Mouse (Mus musculus): ENCODE measurements around the gene Crabp2.
A peak's percentile ranks its signal among the peaks of the same experiment; 100 is the strongest.

Gene Crabp2

GRCm38 (mm10) chr3:87985505-87986320, 37.2 kb downstream of the Crabp2 start:
- no peak for DNase-seq (ENCODE audit: low read depth)

GRCm38 (mm10) chr3:87986868-87987267, 38.4 kb downstream of the Crabp2 start:
- DNase-seq (ENCODE audit: low read depth), result peak; percentile 96

GRCm38 (mm10) chr3:87987633-87988032, 39.2 kb downstream of the Crabp2 start:
- peak; percentile 69 for DNase-seq (ENCODE audit: low read depth)

- DNase-seq (ENCODE audit: low read depth), result no peak
Measured at GRCm38 (mm10) chr3:87988068-87988467, 39.6 kb downstream of the Crabp2 start.

- no peak for DNase-seq (ENCODE audit: low read depth)
Measured at GRCm38 (mm10) chr3:87989935-87990334, 41.5 kb downstream of the Crabp2 start.

- peak; percentile 43 for DNase-seq (ENCODE audit: low read depth)
Measured at GRCm38 (mm10) chr3:87993436-87993835, 45.0 kb downstream of the Crabp2 start.

GRCm38 (mm10) chr3:87995331-87995730, 46.9 kb downstream of the Crabp2 start:
- no peak for DNase-seq (ENCODE audit: low read depth)

- DNase-seq (ENCODE audit: low read depth), result no peak
Measured at GRCm38 (mm10) chr3:87996401-87996800, 47.9 kb downstream of the Crabp2 start.

- DNase-seq (ENCODE audit: low read depth), result no peak
Measured at GRCm38 (mm10) chr3:87996971-87997614, 48.6 kb downstream of the Crabp2 start.

- DNase-seq (ENCODE audit: low read depth), result no peak
Measured at GRCm38 (mm10) chr3:87998747-87999146, 50.3 kb downstream of the Crabp2 start.

GRCm38 (mm10) chr3:87999243-87999895, 50.9 kb downstream of the Crabp2 start:
- DNase-seq (ENCODE audit: low read depth), result no peak

- no peak for DNase-seq (ENCODE audit: low read depth)
Measured at GRCm38 (mm10) chr3:88000181-88000580, 51.7 kb downstream of the Crabp2 start, which contains the start of gene Bcan. Bcan (minus strand) TSS chr3:88000230.

- DNase-seq (ENCODE audit: low read depth), result no peak
Measured at GRCm38 (mm10) chr3:88000816-88001595, 52.5 kb downstream of the Crabp2 start.

GRCm38 (mm10) chr3:88002291-88002976, 54.0 kb downstream of the Crabp2 start:
- no peak for DNase-seq (ENCODE audit: low read depth)

Measured in naive thymus-derived CD4-positive, alpha-beta T cell, adult 2 months (primary cell).